Mouse (Mus musculus) kidney, adult 2 months (tissue): ENCODE data around the gene Mrpl21. TPM values are rescaled to one million over a fixed set of nuclear protein-coding genes. Genes with fewer than 3 reads are reported as not detected.

Experiments
- DNase-seq: peaks from one replicate; pipeline ENCODE4 v3.0.0; 2021
- H3K27ac ChIP-seq: fragments of 200-500 bp; 2 replicates; pipeline ENCODE4 v1.5.1; 2012; ENCODE audit warnings: low read depth, low read length, control low read depth, inconsistent platforms; ENCODE audit not compliant: insufficient read depth
- H3K27me3 ChIP-seq: fragments of 200-500 bp; replicated peaks from 2 replicates; pipeline ENCODE4 v1.6.1; 2012; ENCODE audit warnings: mild to moderate bottlenecking, moderate library complexity, low read length, inconsistent platforms; ENCODE audit not compliant: control insufficient read depth, insufficient read depth
- H3K36me3 ChIP-seq: fragments of 200-500 bp; 2 replicates; pipeline ENCODE4 v1.6.1; 2012; ENCODE audit warnings: mild to moderate bottlenecking, moderate library complexity, low read length, inconsistent platforms; ENCODE audit not compliant: control insufficient read depth, insufficient read depth
- H3K4me1 ChIP-seq: fragments of 200-500 bp; 2 replicates; pipeline ENCODE4 v1.6.1; 2011; ENCODE audit warnings: low read length; ENCODE audit not compliant: control insufficient read depth, insufficient read depth
- H3K4me3 ChIP-seq: fragments of 200-500 bp; 2 replicates; pipeline ENCODE4 v1.5.1; 2011; ENCODE audit warnings: mild to moderate bottlenecking, low read depth, low read length, control low read depth; ENCODE audit not compliant: insufficient read depth
- CTCF ChIP-seq: fragments of 200-500 bp; conservative IDR thresholded peaks from 2 replicates; pipeline ENCODE4 v1.5.1; 2011; ENCODE audit warnings: low read depth, mild to moderate bottlenecking, control low read depth, low read length, moderate library complexity, mixed read lengths; ENCODE audit not compliant: insufficient read depth, insufficient read length
- POLR2A ChIP-seq: fragments of 200-500 bp; IDR thresholded peaks from one replicate; pipeline ENCODE4 v1.6.1; 2011; ENCODE audit warnings: low read depth, low read length, control low read depth
- WGBS: fragments of 180-500 bp; shearing (Covaris S2); methylation state at CpG from one replicate; pipeline ENCODE4 v1.1.7; 2018; 5-methylcytosine and 5-hydroxymethylcytosine counted together
- polyA plus RNA-seq: library from polyadenylated mRNA; depleted of rRNA; stranded (reverse); fragments of >200 nt; gene quantifications from 2 replicates; pipeline ENCODE4 v1.2.3, GENCODE M21; 2012

Gene Mrpl21
- polyA plus RNA-seq, 1 experiment = 75.0 TPM

DNA sequence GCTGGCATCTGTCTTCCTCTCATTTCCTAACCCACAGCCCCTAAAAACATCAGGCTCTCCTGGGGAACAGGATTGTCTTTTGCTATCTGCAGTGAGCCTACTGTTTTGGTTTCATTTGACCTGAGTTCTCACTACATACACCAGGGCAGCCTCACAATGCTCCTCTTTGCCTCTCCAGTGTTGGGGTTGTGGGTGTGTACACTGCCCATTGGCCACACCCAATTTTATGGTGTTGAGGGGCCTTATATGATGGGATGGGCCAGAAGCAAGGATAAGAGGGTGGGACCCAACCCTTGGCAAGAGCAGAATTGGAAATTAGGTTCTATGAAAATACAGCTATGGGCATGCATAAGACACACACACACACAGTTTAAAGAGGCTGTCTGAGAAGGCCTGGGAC is 14.3 kb downstream of the Mrpl21 start:
- Histone ChIP-seq H3K27me3 (no peaks in the 10 kb centered on the region), H3K27ac (no peak overlapping the region), H3K36me3 (no peaks in the 10 kb centered on the region), H3K4me3 (no peak overlapping the region), H3K4me1 (peaks cover 4% of the 10 kb centered on the region; the same call in 1 of the 2 replicates)
- TF ChIP-seq CTCF = no peak
- no peak for TF ChIP-seq POLR2A
- no peak for DNase-seq

GRCm38 (mm10) chr19:3297775-3298174 is 15.1 kb downstream of the Mrpl21 start:
- Histone ChIP-seq H3K4me1 (peaks cover 4% of the 10 kb centered on the region; the same call in 1 of the 2 replicates), H3K36me3 (no peaks in the 10 kb centered on the region), H3K27me3 (no peaks in the 10 kb centered on the region), H3K4me3 (no peak overlapping the region), H3K27ac (no peak overlapping the region)
- TF ChIP-seq CTCF = no peak
- no peak for TF ChIP-seq POLR2A
- WGBS = 68% methylated on average over 7 of the region's 7 CpGs
- peak; percentile 65 for DNase-seq

GRCm38 (mm10) chr19:3304017-3304416 is 21.3 kb downstream of the Mrpl21 start:
- no peaks in the 10 kb centered on the region for H3K27me3 ChIP-seq
- no peak overlapping the region for H3K4me3 ChIP-seq
- H3K4me1 ChIP-seq = no peaks in the 10 kb centered on the region
- H3K27ac ChIP-seq = no peak overlapping the region
- no peak for DNase-seq
- WGBS = 82% methylated on average over 4 of the region's 4 CpGs
- TF ChIP-seq POLR2A = no peak
- no peak for TF ChIP-seq CTCF
- H3K36me3 ChIP-seq = no peaks in the 10 kb centered on the region

DNA sequence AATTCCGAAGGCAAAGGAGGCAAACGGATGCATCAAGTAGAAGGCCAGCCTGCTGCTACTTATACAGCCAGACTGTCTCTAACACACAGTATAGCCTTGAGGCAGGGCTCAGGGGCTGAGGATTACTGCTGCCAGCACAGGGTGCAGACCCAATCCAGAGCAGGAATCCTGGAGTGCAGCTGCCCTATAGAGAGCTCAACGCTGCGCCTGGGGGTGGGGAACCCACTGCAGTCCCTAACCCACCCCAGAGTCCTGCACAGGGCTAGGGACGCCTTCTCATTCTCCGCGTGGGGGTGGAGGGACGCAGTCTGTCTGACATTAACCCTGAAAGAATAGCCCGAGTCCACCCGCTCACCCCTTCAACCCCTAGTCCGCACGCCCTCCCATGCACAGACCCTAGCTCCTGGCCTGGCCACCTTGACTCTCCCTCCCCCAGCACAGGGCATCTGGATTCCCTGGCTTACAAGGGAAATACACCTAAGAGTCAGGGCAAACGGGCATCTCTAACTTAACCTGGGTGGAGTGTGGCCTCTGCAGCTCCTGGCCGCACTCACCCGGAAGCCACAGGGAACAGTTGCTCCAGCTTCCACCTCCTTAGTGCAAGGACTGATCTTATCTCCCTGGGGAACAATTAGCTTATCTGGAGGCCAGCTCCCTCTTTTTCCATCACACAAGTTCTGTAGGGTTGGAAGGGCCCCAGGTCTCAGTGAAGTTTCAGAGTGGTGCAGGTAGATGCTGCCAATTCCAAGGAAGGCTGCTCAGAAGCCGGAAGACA is 24.7 kb downstream of the Mrpl21 start:
- no peaks in the 10 kb centered on the region for H3K36me3 ChIP-seq
- no peak for TF ChIP-seq POLR2A
- TF ChIP-seq CTCF = no peak
- H3K27ac ChIP-seq = no peak overlapping the region
- H3K4me3 ChIP-seq = no peak overlapping the region
- DNase-seq = no peak
- no peaks in the 10 kb centered on the region for H3K4me1 ChIP-seq
- H3K27me3 ChIP-seq = no peaks in the 10 kb centered on the region
- WGBS = 67% methylated on average over 16 of the region's 16 CpGs

- H3K27ac ChIP-seq = no peak overlapping the region
Observed at GRCm38 (mm10) chr19:3319341-3319740, 36.6 kb downstream of the Mrpl21 start.

DNA sequence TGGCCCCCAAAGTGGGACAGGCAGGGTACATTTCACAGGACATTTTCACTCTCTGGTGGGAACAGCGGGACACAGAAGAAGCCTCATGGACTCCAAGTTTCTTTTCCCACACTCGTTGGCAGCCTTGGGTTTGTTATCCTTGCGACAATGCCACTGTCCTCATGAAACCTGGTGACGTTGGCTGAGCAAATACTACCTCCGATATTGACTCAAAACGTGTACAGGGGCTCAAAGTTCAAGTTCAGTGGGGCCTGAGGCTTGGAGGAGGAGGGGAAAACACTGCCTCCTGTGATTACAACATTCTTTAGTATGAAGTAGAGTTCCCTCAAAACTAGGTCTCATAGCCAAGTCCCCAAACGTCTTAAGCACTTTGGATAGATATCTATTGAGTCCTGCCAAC is 37.4 kb downstream of the Mrpl21 start:
- no peak for TF ChIP-seq CTCF
- no peak for TF ChIP-seq POLR2A
- H3K27ac ChIP-seq = no peak overlapping the region
- H3K36me3 ChIP-seq = no peaks in the 10 kb centered on the region
- no peaks in the 10 kb centered on the region for H3K27me3 ChIP-seq
- H3K4me1 ChIP-seq = no peaks in the 10 kb centered on the region; the same call in 1 of the 2 replicates
- WGBS = 51% methylated on average over 7 of the region's 7 CpGs
- DNase-seq = peak; percentile 47
- H3K4me3 ChIP-seq = no peak overlapping the region

More at GRCm38 (mm10) chr19:3319341-3319740, 36.6 kb downstream of the Mrpl21 start:
- TF ChIP-seq POLR2A (no peak), CTCF (no peak)
- Histone ChIP-seq H3K27me3 (no peaks in the 10 kb centered on the region), H3K4me3 (no peak overlapping the region), H3K4me1 (no peaks in the 10 kb centered on the region; the same call in 1 of the 2 replicates), H3K36me3 (no peaks in the 10 kb centered on the region)
- no peak for DNase-seq
- WGBS = 77% methylated on average over 2 of the region's 2 CpGs

DNA sequence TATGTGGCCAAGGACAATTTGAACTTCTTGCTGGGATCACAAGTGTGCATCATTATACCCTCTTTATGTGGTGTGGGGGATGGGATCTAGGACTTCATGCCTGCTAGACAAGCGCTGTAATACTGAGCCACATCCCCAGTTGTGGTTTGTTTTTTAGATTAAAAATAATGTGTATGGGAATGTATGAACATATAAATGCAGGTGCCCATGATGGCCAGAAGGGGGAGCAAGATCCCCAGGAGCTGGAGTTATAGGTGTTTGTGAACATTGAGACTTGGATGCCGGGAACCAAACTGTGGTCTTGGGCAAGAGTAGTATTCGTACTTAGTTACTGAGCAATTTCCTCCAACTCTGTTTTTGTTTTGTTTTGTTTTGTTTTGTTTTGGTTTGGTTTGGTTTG is 38.1 kb downstream of the Mrpl21 start:
- H3K4me3 ChIP-seq = no peak overlapping the region
- H3K27ac ChIP-seq = no peak overlapping the region
- no peak for DNase-seq
- H3K4me1 ChIP-seq = no peaks in the 10 kb centered on the region; the same call in 1 of the 2 replicates
- H3K36me3 ChIP-seq = no peaks in the 10 kb centered on the region
- H3K27me3 ChIP-seq = no peaks in the 10 kb centered on the region
- TF ChIP-seq POLR2A (no peak), CTCF (peak; percentile 62)
- 71% methylated on average over 3 of the region's 3 CpGs for WGBS
